Mouse (Mus musculus) hindbrain, embryonic 16.5 days (tissue): ENCODE data around the gene Hist1h4f. TPM values are rescaled to one million over a fixed set of nuclear protein-coding genes. Genes with fewer than 3 reads are reported as not detected.
"Not testable (repeated sequence)": the region's sequence is repeated elsewhere in the genome, so short reads cannot be mapped to it uniquely, and the experiment has no call there.

Experiments used
- ATAC-seq: fragments of 200-750 bp; cut with Nextera tagmentation; 2 replicates; pipeline ENCODE4 v1.8.0; 2017; ENCODE audit warnings: moderate TSS enrichment, moderate library complexity
- H3K27ac ChIP-seq: fragments of 300-500 bp; sonication (generic); 2 replicates; pipeline ENCODE4 v1.5.1; 2014; ENCODE audit warnings: low read depth, mild to moderate bottlenecking, control low read depth, low read length, moderate library complexity
- H3K27me3 ChIP-seq: fragments of 300-500 bp; sonication (generic); replicated peaks from 2 replicates; pipeline ENCODE4 v1.6.1; 2014; ENCODE audit warnings: low read length; ENCODE audit not compliant: control insufficient read depth, insufficient read depth
- H3K36me3 ChIP-seq: fragments of 300-500 bp; sonication (generic); 2 replicates; pipeline ENCODE4 v1.6.1; 2014; ENCODE audit warnings: mild to moderate bottlenecking, low read length, moderate library complexity, mixed read lengths; ENCODE audit not compliant: control insufficient read depth, insufficient read depth
- H3K4me1 ChIP-seq: fragments of 300-500 bp; sonication (generic); 2 replicates; pipeline ENCODE4 v1.6.1; 2014; ENCODE audit warnings: low read depth, low read length; ENCODE audit not compliant: control insufficient read depth, insufficient read depth
- H3K4me2 ChIP-seq: fragments of 300-500 bp; sonication (generic); 2 replicates; pipeline ENCODE4 v1.6.1; 2014; ENCODE audit warnings: mild to moderate bottlenecking, low read length, control low read depth, moderate library complexity
- H3K4me3 ChIP-seq: fragments of 300-500 bp; sonication (generic); 2 replicates; pipeline ENCODE4 v1.5.1; 2014; ENCODE audit warnings: mild to moderate bottlenecking, low read length, control low read depth, moderate library complexity
- H3K9ac ChIP-seq: fragments of 300-500 bp; sonication (generic); 2 replicates; pipeline ENCODE4 v1.6.1; 2014; ENCODE audit warnings: low read depth, mild to moderate bottlenecking, control low read depth, low read length, moderate library complexity
- H3K9me3 ChIP-seq: fragments of 300-500 bp; sonication (generic); 2 replicates; pipeline ENCODE4 v1.6.1; 2014; ENCODE audit warnings: mild to moderate bottlenecking, low read length, moderate library complexity; ENCODE audit not compliant: control insufficient read depth
- whole genome bisulfite sequencing: fragments of 180-500 bp; shearing (Covaris S2); extraction: QIAGEN DNeasy Blood & Tissue Kit; methylation state at CpG from one replicate; pipeline ENCODE4 v1.1.7; 2014; 5-methylcytosine and 5-hydroxymethylcytosine counted together
- polyA plus RNA-seq: library from polyadenylated mRNA; unstranded; fragments of >200 nt; fragmentation: Nextera tagmentation; extraction: Ambion mirVana; gene quantifications from 2 replicates; pipeline ENCODE4 v1.2.1, GENCODE M21; 2015

Hist1h4f gene
- polyA plus RNA-seq, 1 experiment from 2014 or later = not detected

GRCm38 (mm10) chr13:23546694-23547093 is 4.8 kb downstream of the Hist1h4f start:
- Histone ChIP-seq H3K4me1 (peaks cover 9% of the 10 kb centered on the region), H3K9ac (no peak overlapping the region), H3K36me3 (no peaks in the 10 kb centered on the region), H3K4me3 (no peak overlapping the region), H3K27ac (no peak overlapping the region), H3K4me2 (no peak overlapping the region), H3K9me3 (no peaks in the 10 kb centered on the region), H3K27me3 (no peaks in the 10 kb centered on the region)
- no peak for ATAC-seq
- WGBS = 85% methylated on average over 5 of the region's 5 CpGs

- H3K9ac ChIP-seq, H3K4me1 ChIP-seq, H3K27me3 ChIP-seq, H3K9me3 ChIP-seq, H3K36me3 ChIP-seq: not testable (repeated sequence)
- 0% methylated on average over 10 of the region's 14 CpGs for WGBS
- Histone ChIP-seq H3K27ac (peak overlapping the region; percentile 81), H3K4me2 (peak overlapping the region; percentile 45), H3K4me3 (peak overlapping the region; percentile 43)
- ATAC-seq = peak; percentile 5; the same call in 1 of the 2 replicates
Measured at GRCm38 (mm10) chr13:23544787-23545120, 6.7 kb downstream of the Hist1h4f start.

GRCm38 (mm10) chr13:23543965-23544786 is 7.3 kb downstream of the Hist1h4f start, which contains the start of gene Hist1h3f:
Hist1h3f (plus strand) TSS chr13:23544052.
- peak within 1 kb of the TSS; percentile 83 for H3K4me2 ChIP-seq
- H3K9me3 ChIP-seq = no peaks in the 10 kb centered on the region
- ATAC-seq = peak; percentile 97
- under 1% methylated on average over 21 of the region's 45 CpGs for WGBS
- no peaks in the 10 kb centered on the region for H3K36me3 ChIP-seq
- no peaks in the 10 kb centered on the region for H3K27me3 ChIP-seq
- peaks cover 4% of the 10 kb centered on the region for H3K4me1 ChIP-seq
- H3K9ac ChIP-seq = peak within 1 kb of the TSS; percentile 64
- peak within 1 kb of the TSS; percentile 81 for H3K27ac ChIP-seq
- peak within 1 kb of the TSS; percentile 47 for H3K4me3 ChIP-seq

GRCm38 (mm10) chr13:23542999-23543607 is 8.3 kb downstream of the Hist1h4f start, which contains the start of gene Hist1h2bh:
Hist1h2bh (minus strand) TSS chr13:23543392.
- H3K27ac ChIP-seq = peak within 1 kb of the TSS; percentile 68
- under 1% methylated on average over 25 of the region's 42 CpGs for WGBS
- H3K9me3 ChIP-seq = not testable (repeated sequence)

GRCm38 (mm10) chr13:23542225-23542980 is 9.0 kb downstream of the Hist1h4f start:
- ATAC-seq = not testable (repeated sequence)

More at GRCm38 (mm10) chr13:23542999-23543607, 8.3 kb downstream of the Hist1h4f start, which contains the start of gene Hist1h2bh:
- H3K36me3 ChIP-seq, H3K4me1 ChIP-seq, H3K27me3 ChIP-seq: not testable (repeated sequence)
- peak within 1 kb of the TSS; percentile 56 for H3K9ac ChIP-seq
- H3K4me3 ChIP-seq = peak within 1 kb of the TSS; percentile 47
- ATAC-seq = peak; percentile 93
- H3K4me2 ChIP-seq = peak within 1 kb of the TSS; percentile 83

GRCm38 (mm10) chr13:23541497-23541896 is 10.0 kb downstream of the Hist1h4f start:
- no peak for ATAC-seq
- H3K4me1 ChIP-seq = peaks cover 4% of the 10 kb centered on the region
- no peak overlapping the region for H3K4me2 ChIP-seq
- no peaks in the 10 kb centered on the region for H3K9me3 ChIP-seq
- H3K36me3 ChIP-seq = no peaks in the 10 kb centered on the region
- no peaks in the 10 kb centered on the region for H3K27me3 ChIP-seq
- no peak overlapping the region for H3K9ac ChIP-seq
- WGBS = 87% methylated on average over 3 of the region's 3 CpGs
- no peak overlapping the region for H3K27ac ChIP-seq
- H3K4me3 ChIP-seq = no peak overlapping the region

More at GRCm38 (mm10) chr13:23542225-23542980, 9.0 kb downstream of the Hist1h4f start:
- not testable (repeated sequence) for H3K27me3 ChIP-seq, H3K4me1 ChIP-seq, H3K9me3 ChIP-seq, H3K36me3 ChIP-seq, H3K27ac ChIP-seq
- Histone ChIP-seq H3K9ac (peak overlapping the region; percentile 56), H3K4me3 (peak overlapping the region; percentile 47), H3K4me2 (peak overlapping the region; percentile 83)
- 4% methylated on average over 3 of the region's 3 CpGs for WGBS

- not testable (repeated sequence) for H3K9ac ChIP-seq, H3K27ac ChIP-seq, H3K27me3 ChIP-seq, H3K9me3 ChIP-seq, H3K36me3 ChIP-seq, H3K4me3 ChIP-seq, H3K4me2 ChIP-seq, ATAC-seq, H3K4me1 ChIP-seq
- 89% methylated on average over 1 of the region's 1 CpGs for WGBS
Measured at GRCm38 (mm10) chr13:23539821-23540220, 11.6 kb downstream of the Hist1h4f start.

GRCm38 (mm10) chr13:23538249-23538648 is 13.2 kb downstream of the Hist1h4f start:
- 79% methylated on average over 5 of the region's 5 CpGs for WGBS
- no peak for ATAC-seq
- H3K9me3 ChIP-seq = no peaks in the 10 kb centered on the region

More at GRCm38 (mm10) chr13:23538249-23538648, 13.2 kb downstream of the Hist1h4f start:
- Histone ChIP-seq H3K36me3 (no peaks in the 10 kb centered on the region), H3K4me3 (no peak overlapping the region), H3K9ac (no peak overlapping the region), H3K4me2 (no peak overlapping the region), H3K27me3 (no peaks in the 10 kb centered on the region), H3K4me1 (peaks cover 14% of the 10 kb centered on the region), H3K27ac (no peak overlapping the region)
